8 mouse cellular contexts compared by ENCODE assay signal in the genomic region with DNA sequence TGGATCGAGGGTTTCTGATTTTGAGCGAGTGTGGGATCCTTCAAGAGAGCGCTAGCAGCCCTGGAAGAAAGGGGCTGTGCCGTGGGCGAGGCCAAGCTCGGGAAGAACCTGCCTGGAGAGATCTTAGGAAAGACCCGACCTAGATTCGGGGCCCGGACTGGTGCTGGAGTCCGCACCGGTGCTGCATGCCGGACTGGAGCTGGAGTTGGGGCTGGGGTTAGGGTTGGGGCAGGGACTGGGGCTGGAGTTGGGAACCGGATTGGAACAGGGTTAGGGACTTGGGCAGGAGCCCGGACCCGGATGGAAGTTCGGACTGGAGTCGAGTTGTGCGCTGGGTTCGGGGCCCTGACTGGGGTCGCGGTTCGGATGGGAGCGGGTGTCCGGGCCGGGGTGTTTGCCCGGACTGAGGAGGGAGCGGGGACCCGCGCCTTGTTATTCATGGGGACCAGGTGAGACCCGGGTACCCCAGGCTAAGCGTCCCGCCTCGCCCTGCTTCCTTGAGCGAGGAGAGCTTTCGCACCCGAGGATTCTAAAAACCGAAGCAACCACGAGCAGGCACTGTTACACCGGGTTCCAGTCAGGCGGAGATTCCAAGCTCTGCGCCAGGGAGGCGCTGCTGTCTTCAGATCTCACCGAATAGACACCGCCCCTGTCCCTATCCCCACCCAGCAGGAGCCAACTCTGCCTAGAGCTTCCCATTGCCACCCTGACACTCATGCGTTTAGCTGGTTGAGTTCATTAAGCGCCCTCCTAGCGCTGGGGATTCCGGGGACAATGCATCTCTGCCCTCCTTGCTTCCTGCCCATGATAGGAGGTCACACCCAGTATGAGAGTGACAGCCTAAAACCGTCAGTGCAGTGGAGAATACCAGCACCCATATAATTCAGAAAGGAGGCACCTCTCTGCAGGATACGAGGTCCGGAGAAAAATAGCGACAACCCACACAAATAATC. TPM values are rescaled to one million over a fixed set of nuclear protein-coding genes. Genes with fewer than 3 reads are reported as not detected.
DNase-seq lines count a peak whose midpoint lies in the region; ATAC-seq and TF ChIP-seq lines count a peak whose summit lies in the region.

A gene (minus strand): TSS at position 549 of the 953 bp plus-strand sequence.

- peaks cover 5 to 6% of the 10 kb centered on the region in 2 experiments; a peak in 2 of 4 replicates for H3K4me1 ChIP-seq in heart, embryonic 14.5 days (ENCODE audit: control insufficient read depth in 2 of 2, insufficient read depth in 2 of 2, low read length in 2 of 2)
- H3K4me1 ChIP-seq in ES-E14 (ENCODE audit: control insufficient read depth in 2 of 2, insufficient read depth in 2 of 2, low read length in 2 of 2, poor library complexity in 1 of 2), result peaks cover 0 to 5% of the 10 kb centered on the region in 2 experiments; a peak in 1 of 4 replicates
- H3K4me1 ChIP-seq in intestine, embryonic 16.5 days (ENCODE audit: control insufficient read depth, insufficient read depth, low read length), result peaks cover 13% of the 10 kb centered on the region
- H3K4me1 ChIP-seq in midbrain, embryonic 16.5 days (ENCODE audit: control insufficient read depth, insufficient read depth, low read length), result peaks cover 6% of the 10 kb centered on the region; the same call in 1 of the 2 replicates

- ATAC-seq in heart, embryonic 14.5 days (ENCODE audit: insufficient number of reproducible peaks, insufficient read depth, low FRiP score, low read depth), result no peak
- peak; percentile 31; the same call in 1 of the 2 replicates for ATAC-seq in intestine, embryonic 16.5 days
- ATAC-seq in midbrain, embryonic 16.5 days, result 0 out of 2 replicates have a peak, but pooled peaks have one; percentile 22
- no peak for ATAC-seq in CD4-positive, CD25-positive, alpha-beta regulatory T cell, adult 4 months

- DNase-seq in heart, postnatal 4 days, result no peak
- DNase-seq in ES-E14 (ENCODE audit: low read depth, low spot score), result no peak
- peak; percentile 73 for DNase-seq in embryo, embryonic 10.5 days (ENCODE audit: low spot score)
- DNase-seq in spleen, adult 18-20 months, result no peak

- H3K27ac ChIP-seq in heart, embryonic 14.5 days (replicated peaks in 1 of 2; ENCODE audit: control insufficient read depth in 1 of 2, insufficient read depth in 1 of 2, low read depth in 2 of 2, low read length in 2 of 2), result no peak within 1 kb of the TSS
- no peak within 1 kb of the TSS for H3K27ac ChIP-seq in ES-E14 (ENCODE audit: insufficient read depth, low read depth, low read length, poor library complexity, severe bottlenecking)
- no peak within 1 kb of the TSS for H3K27ac ChIP-seq in intestine, embryonic 16.5 days (ENCODE audit: low read length)
- no peak within 1 kb of the TSS for H3K27ac ChIP-seq in midbrain, embryonic 16.5 days (ENCODE audit: low read length)

- in situ Hi-C loops in ES-E14 (cut with MboI; ENCODE audit: low sequenced_read_pairs in 2 of 2, unreplicated experiment in 2 of 2), result no loop called here

- H3K36me3 ChIP-seq in heart, embryonic 14.5 days (ENCODE audit: control insufficient read depth, insufficient read depth, low read length), result no peaks in the 10 kb centered on the region
- H3K36me3 ChIP-seq in ES-E14 (ENCODE audit: control insufficient read depth, insufficient read depth, low read length, poor library complexity, severe bottlenecking), result no peaks in the 10 kb centered on the region
- no peaks in the 10 kb centered on the region for H3K36me3 ChIP-seq in intestine, embryonic 16.5 days (ENCODE audit: control insufficient read depth, insufficient read depth, low read length)
- H3K36me3 ChIP-seq in midbrain, embryonic 16.5 days (ENCODE audit: control insufficient read depth, insufficient read depth, low read length), result no peaks in the 10 kb centered on the region

- H3K4me2 ChIP-seq in heart, embryonic 14.5 days (ENCODE audit: low read length), result peak within 1 kb of the TSS; percentile 56
- H3K4me2 ChIP-seq in intestine, embryonic 16.5 days (ENCODE audit: low read depth, low read length), result peak within 1 kb of the TSS; percentile 59
- H3K4me2 ChIP-seq in midbrain, embryonic 16.5 days (ENCODE audit: low read length), result peak within 1 kb of the TSS; percentile 59

- H3K4me3 ChIP-seq in heart, embryonic 14.5 days (ENCODE audit: control insufficient read depth in 1 of 2, insufficient read depth in 1 of 2, low read depth in 1 of 2, low read length in 2 of 2), result peak within 1 kb of the TSS; percentile 6 to 29; a peak in 3 of 4 replicates
- H3K4me3 ChIP-seq in ES-E14 (ENCODE audit: insufficient read depth in 1 of 2, low read depth in 1 of 2, low read length in 2 of 2, poor library complexity in 1 of 2, severe bottlenecking in 1 of 2), result peak within 1 kb of the TSS; percentile 65 to 67
- H3K4me3 ChIP-seq in intestine, embryonic 16.5 days (ENCODE audit: low read length), result peak within 1 kb of the TSS; percentile 37
- peak within 1 kb of the TSS; percentile 22 for H3K4me3 ChIP-seq in midbrain, embryonic 16.5 days (ENCODE audit: low read depth, low read length)

- H3K27me3 ChIP-seq in heart, embryonic 14.5 days (ENCODE audit: control insufficient read depth, insufficient read depth, low read length), result peaks cover 83% of the 10 kb centered on the region
- peaks cover 54% of the 10 kb centered on the region for H3K27me3 ChIP-seq in intestine, embryonic 16.5 days (replicated peaks; ENCODE audit: control insufficient read depth, insufficient read depth, low read length)
- peaks cover 20% of the 10 kb centered on the region for H3K27me3 ChIP-seq in midbrain, embryonic 16.5 days (ENCODE audit: control insufficient read depth, insufficient read depth, low read depth, low read length)

- H3K9ac ChIP-seq in heart, embryonic 14.5 days (ENCODE audit: low read length), result peak within 1 kb of the TSS; percentile 36; the same call in 1 of the 2 replicates
- peak within 1 kb of the TSS; percentile 73 for H3K9ac ChIP-seq in ES-E14 (ENCODE audit: insufficient read depth, low read depth, low read length, poor library complexity, severe bottlenecking)
- H3K9ac ChIP-seq in intestine, embryonic 16.5 days (ENCODE audit: low read depth, low read length), result peak within 1 kb of the TSS; percentile 48
- H3K9ac ChIP-seq in midbrain, embryonic 16.5 days (ENCODE audit: low read depth, low read length), result peak within 1 kb of the TSS; percentile 44; the same call in 1 of the 2 replicates

- 1% methylated on average over 52 of the region's 52 CpGs for WGBS in heart, embryonic 14.5 days
- 2% methylated on average over 52 of the region's 52 CpGs for WGBS in intestine, embryonic 16.5 days
- 2% methylated on average over 52 of the region's 52 CpGs for WGBS in midbrain, embryonic 16.5 days

- no peaks in the 10 kb centered on the region for H3K9me3 ChIP-seq in heart, embryonic 14.5 days (ENCODE audit: control insufficient read depth, low read length)
- no peaks in the 10 kb centered on the region for H3K9me3 ChIP-seq in ES-E14 (ENCODE audit: control insufficient read depth, insufficient read depth, low read depth, low read length)
- no peaks in the 10 kb centered on the region for H3K9me3 ChIP-seq in intestine, embryonic 16.5 days (ENCODE audit: control insufficient read depth, low read length)
- H3K9me3 ChIP-seq in midbrain, embryonic 16.5 days (replicated peaks; ENCODE audit: control insufficient read depth, low read length, poor library complexity, severe bottlenecking), result no peaks in the 10 kb centered on the region

TF ChIP-seq in ES-E14, 5 proteins besides CTCF, POLR2A, EP300 and RAD21:
- TF ChIP-seq HCFC1 (IDR thresholded peaks at IDR 0.05; ENCODE audit: borderline replicate concordance, insufficient read depth, low read length) (no peak), ZNF384 (IDR thresholded peaks at IDR 0.05; ENCODE audit: low read depth, low read length) (no peak), ZC3H11A (IDR thresholded peaks at IDR 0.05; ENCODE audit: borderline replicate concordance, low read depth, low read length) (no peak), MAFK (IDR thresholded peaks at IDR 0.05; ENCODE audit: insufficient read depth, low read depth, low read length) (no peak), CHD2 (IDR thresholded peaks at IDR 0.05; ENCODE audit: low read depth, low read length) (no peak)

RNA-seq across cellular contexts. Expression of the gene that starts here (rescaled TPM):
- polyA plus RNA-seq in heart, embryonic 14.5 days (2014; fragmentation: Nextera tagmentation; extraction: Ambion mirVana), result not detected in 2 replicates
- not detected for total RNA-seq in heart, postnatal 4 days (2021)
- total RNA-seq in ES-E14 (2012; rRNA removed), result 0.16 and 0.58 TPM in 2 replicates
- 0.21 TPM in 1 of 2 replicates, not detected in the other for polyA plus RNA-seq in intestine, embryonic 16.5 days (2015; fragmentation: Nextera tagmentation; extraction: Ambion mirVana)
- polyA plus RNA-seq in midbrain, embryonic 16.5 days (2015; fragmentation: Nextera tagmentation; extraction: Ambion mirVana), result 1.2 TPM in 2 replicates
- not detected for polyA plus RNA-seq in CD4-positive, CD25-positive, alpha-beta regulatory T cell, adult 4 months (2017; shearing (Covaris generic))

Comparison
In these comparisons a context has a peak if more than half of its experiments do, and no peak if none do; other contexts are left out.
1. Peak in ATAC-seq, H3K4me3 ChIP-seq, H3K9ac ChIP-seq and H3K4me2 ChIP-seq in intestine, embryonic 16.5 days; RNA of the gene not detected or under 1 TPM.